Mouse (Mus musculus): ENCODE measurements at regions not wholly inside any gene's neighbourhood (a gene's known extent, or its start where the extent isn't known, plus 50 kb on each side); places are given as distances from the start of the nearest gene placed in this dataset.
"Not testable (repeated sequence)": the region's sequence is repeated elsewhere in the genome, so short reads cannot be mapped to it uniquely, and the experiment has no call there.

- no peak for DNase-seq (ENCODE audit: low spot score in 2 of 2)
These were observed 111.7 kb upstream of the Dlg1 start for GRCm38 (mm10) chr16:31551416-31552151.

GRCm38 (mm10) chr16:31553361-31554146, 109.7 kb upstream of the Dlg1 start:
- no peak for DNase-seq (ENCODE audit: low spot score in 2 of 2)

GRCm38 (mm10) chr16:31560426-31560825, 102.8 kb upstream of the Dlg1 start:
- DNase-seq (ENCODE audit: low spot score in 2 of 2): no peak

GRCm38 (mm10) chr16:31564926-31565325, 98.3 kb upstream of the Dlg1 start:
- DNase-seq (ENCODE audit: low spot score in 2 of 2): no peak

GRCm38 (mm10) chr16:31568316-31568715, 94.9 kb upstream of the Dlg1 start:
- no peak for DNase-seq (ENCODE audit: low spot score in 2 of 2)

GRCm38 (mm10) chr16:31569871-31570270, 93.4 kb upstream of the Dlg1 start:
- DNase-seq (ENCODE audit: low spot score in 2 of 2): no peak

- DNase-seq (ENCODE audit: low spot score in 2 of 2): peak in 1 of 2 experiments; percentile 44
These were observed 92.7 kb upstream of the Dlg1 start for GRCm38 (mm10) chr16:31570311-31571139.

- DNase-seq (ENCODE audit: low spot score in 2 of 2): not testable (repeated sequence)
These were observed 89.4 kb upstream of the Dlg1 start for GRCm38 (mm10) chr16:31573833-31574232.

GRCm38 (mm10) chr16:31575646-31576045, 87.6 kb upstream of the Dlg1 start:
- DNase-seq (ENCODE audit: low spot score in 2 of 2): not testable (repeated sequence)

GRCm38 (mm10) chr16:31576422-31576821, 86.8 kb upstream of the Dlg1 start:
- DNase-seq (ENCODE audit: low spot score in 2 of 2): no peak

- DNase-seq (ENCODE audit: low spot score in 2 of 2): no peak
These were observed 85.9 kb upstream of the Dlg1 start for GRCm38 (mm10) chr16:31577347-31577746.

- no peak for DNase-seq (ENCODE audit: low spot score in 2 of 2)
These were observed 83.9 kb upstream of the Dlg1 start for GRCm38 (mm10) chr16:31579318-31579717.

- DNase-seq (ENCODE audit: low spot score in 2 of 2): peak in 1 of 2 experiments; percentile 22
These were observed 82.5 kb upstream of the Dlg1 start for GRCm38 (mm10) chr16:31580779-31581178.

GRCm38 (mm10) chr16:31582885-31583284, 80.4 kb upstream of the Dlg1 start:
- no peak for DNase-seq (ENCODE audit: low spot score in 2 of 2)

- peak in 1 of 2 experiments; percentile 53 for DNase-seq (ENCODE audit: low spot score in 2 of 2)
These were observed 79.6 kb upstream of the Dlg1 start for GRCm38 (mm10) chr16:31583627-31584026.

- no peak for DNase-seq (ENCODE audit: low spot score in 2 of 2)
These were observed 78.9 kb upstream of the Dlg1 start for GRCm38 (mm10) chr16:31584216-31584823.

GRCm38 (mm10) chr16:31587036-31587435, 76.2 kb upstream of the Dlg1 start:
- no peak for DNase-seq (ENCODE audit: low spot score in 2 of 2)

GRCm38 (mm10) chr16:31589576-31589975, 73.7 kb upstream of the Dlg1 start:
- DNase-seq (ENCODE audit: low spot score in 2 of 2): peak in 1 of 2 experiments; percentile 28

- no peak for DNase-seq (ENCODE audit: low spot score in 2 of 2)
These were observed 71.7 kb upstream of the Dlg1 start for GRCm38 (mm10) chr16:31591565-31591964.

GRCm38 (mm10) chr16:31592014-31592871, 71.0 kb upstream of the Dlg1 start:
- DNase-seq (ENCODE audit: low spot score in 2 of 2): peak; percentile 43 to 64
